Mouse (Mus musculus) ES-E14 (cell line): Measurements from ENCODE around the gene Cep63. TPM values are rescaled to one million over a fixed set of nuclear protein-coding genes. Genes with fewer than 3 reads are reported as not detected.
A peak's percentile ranks its signal among the peaks of the same experiment; 100 is the strongest.

Experiments
- DNase-seq: peaks from one replicate; pipeline ENCODE4 v3.0.0-alpha.2; 2013; ENCODE audit warnings: low read depth, low spot score
- H3K27ac ChIP-seq: 2 replicates; pipeline ENCODE4 v1.5.1; 2012; ENCODE audit warnings: low read depth, mild to moderate bottlenecking, low read length, moderate library complexity, mixed read lengths; ENCODE audit not compliant: poor library complexity, insufficient read depth, severe bottlenecking
- H3K36me3 ChIP-seq: 2 replicates; pipeline ENCODE4 v1.6.1; 2012; ENCODE audit warnings: mild to moderate bottlenecking, low read length, moderate library complexity, mixed read lengths; ENCODE audit not compliant: control insufficient read depth, poor library complexity, insufficient read depth, severe bottlenecking
- H3K4me1 ChIP-seq, 2 experiments: fragments of 150-350 bp in 1 of 2; sonication (generic) in 1 of 2; 2 replicates each; pipeline ENCODE4 v1.6.1; 2012; ENCODE audit warnings: low read length in 2 of 2, mild to moderate bottlenecking in 1 of 2, mixed read lengths in 1 of 2; ENCODE audit not compliant: control insufficient read depth in 2 of 2, insufficient read depth in 2 of 2, poor library complexity in 1 of 2
- H3K4me3 ChIP-seq, 2 experiments: fragments of 150-350 bp in 1 of 2; sonication (generic) in 1 of 2; 2 replicates each; pipeline ENCODE4 v1.5.1; 2012; ENCODE audit warnings: low read length in 2 of 2, low read depth in 1 of 2, mild to moderate bottlenecking in 1 of 2, mixed read lengths in 1 of 2; ENCODE audit not compliant: insufficient read depth in 1 of 2, poor library complexity in 1 of 2, severe bottlenecking in 1 of 2
- H3K9ac ChIP-seq: 2 replicates; pipeline ENCODE4 v1.6.1; 2012; ENCODE audit warnings: low read depth, mild to moderate bottlenecking, low read length, mixed read lengths; ENCODE audit not compliant: poor library complexity, insufficient read depth, severe bottlenecking
- H3K9me3 ChIP-seq: fragments of 150-350 bp; sonication (generic); 2 replicates; pipeline ENCODE4 v1.6.1; 2012; ENCODE audit warnings: low read depth, mild to moderate bottlenecking, low read length; ENCODE audit not compliant: control insufficient read depth, insufficient read depth
- CHD2 ChIP-seq: IDR thresholded peaks from 2 replicates; pipeline ENCODE4 v1.6.1; 2014; ENCODE audit warnings: mild to moderate bottlenecking, low read depth, low read length, inconsistent platforms
- HCFC1 ChIP-seq: IDR thresholded peaks from 2 replicates; pipeline ENCODE4 v1.6.1; 2012; ENCODE audit warnings: low read length, inconsistent platforms, borderline replicate concordance; ENCODE audit not compliant: insufficient read depth
- MAFK ChIP-seq: IDR thresholded peaks from 2 replicates; pipeline ENCODE4 v1.6.1; 2014; ENCODE audit warnings: mild to moderate bottlenecking, low read depth, low read length, inconsistent platforms; ENCODE audit not compliant: insufficient read depth
- ZC3H11A ChIP-seq: IDR thresholded peaks from 2 replicates; pipeline ENCODE4 v1.6.1; 2012; ENCODE audit warnings: low read depth, mild to moderate bottlenecking, inconsistent platforms, low read length, borderline replicate concordance
- ZNF384 ChIP-seq: IDR thresholded peaks from 2 replicates; pipeline ENCODE4 v1.6.1; 2012; ENCODE audit warnings: low read depth, low read length, inconsistent platforms
- in situ Hi-C, 2 experiments: fragments of 600-800 bp; cut with MboI; formaldehyde crosslinking; loops; one replicate each; pipeline ENCODE4 v1.15.1; 2025; ENCODE audit warnings: low sequenced_read_pairs in 2 of 2, inconsistent platforms in 1 of 2; ENCODE audit not compliant: unreplicated experiment in 2 of 2
- total RNA-seq: library from RNA; depleted of rRNA; stranded (reverse); fragments of 300-350 nt; gene quantifications from 2 replicates; pipeline ENCODE4 v1.2.3, GENCODE M21; 2012

The Cep63 gene
- total RNA-seq, 1 experiment: 26.1 TPM

DNA sequence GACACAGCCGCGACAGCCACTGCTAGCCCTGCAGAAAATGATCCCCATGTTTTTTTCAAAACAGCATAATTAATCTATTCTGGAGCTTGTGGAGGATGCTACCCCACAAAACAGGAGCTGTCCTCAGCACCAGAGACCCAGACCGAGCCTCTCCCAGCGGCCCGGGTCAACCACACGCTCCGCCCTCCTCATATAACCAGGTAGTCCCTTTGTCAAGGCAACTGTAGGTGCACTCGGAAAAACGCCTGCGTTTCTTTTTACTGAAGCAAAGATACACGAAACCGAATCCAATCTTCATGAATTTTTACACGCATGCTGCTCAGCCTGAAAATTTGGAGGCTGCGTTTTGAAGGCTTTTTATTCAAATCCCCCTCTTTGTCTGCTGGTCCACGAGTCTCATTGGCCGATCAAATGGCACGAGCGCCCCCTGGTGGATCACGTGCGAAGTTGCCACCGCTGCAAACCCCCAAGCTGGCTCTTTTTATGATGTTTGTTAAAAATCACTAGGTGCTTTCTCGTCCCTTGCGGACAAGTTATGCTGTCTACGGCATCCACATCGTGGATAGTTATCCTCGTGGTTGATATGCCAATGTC is 81.5 kb downstream of the Cep63 start:
- Histone ChIP-seq H3K36me3 (no peaks in the 10 kb centered on the region), H3K9ac (no peak overlapping the region), H3K4me1 (no peaks in the 10 kb centered on the region), H3K4me3 (peak overlapping the region; percentile 50 to 72), H3K27ac (no peak overlapping the region), H3K9me3 (no peaks in the 10 kb centered on the region)
- DNase-seq: peak; percentile 88
- TF ChIP-seq CHD2 (no peak), ZC3H11A (peak; percentile 84; the same call in 1 of the 2 replicates), ZNF384 (no peak), HCFC1 (no peak), MAFK (0 out of 2 replicates have a peak, but pooled peaks have one; percentile 25)
- in situ Hi-C loops: no loop called here

- H3K4me3 ChIP-seq: peak overlapping the region in 1 of 2 experiments; percentile 72; a peak in 2 of 4 replicates
- in situ Hi-C loops: no loop called here
- H3K4me1 ChIP-seq: no peaks in the 10 kb centered on the region
- DNase-seq: no peak
- no peak overlapping the region for H3K9ac ChIP-seq
- TF ChIP-seq ZNF384: no peak
- no peak for TF ChIP-seq CHD2
- TF ChIP-seq MAFK: no peak
- no peak for TF ChIP-seq HCFC1
- TF ChIP-seq ZC3H11A: no peak
- no peak overlapping the region for H3K27ac ChIP-seq
- no peaks in the 10 kb centered on the region for H3K9me3 ChIP-seq
- H3K36me3 ChIP-seq: no peaks in the 10 kb centered on the region
Observed at GRCm38 (mm10) chr9:102544116-102544772, 82.1 kb downstream of the Cep63 start.

GRCm38 (mm10) chr9:102543761-102544115 is 82.6 kb downstream of the Cep63 start:
- no peaks in the 10 kb centered on the region for H3K4me1 ChIP-seq
- DNase-seq: no peak
- in situ Hi-C loops: no loop called here
- no peak for TF ChIP-seq ZNF384
- TF ChIP-seq ZC3H11A: no peak
- TF ChIP-seq MAFK: no peak
- no peak for TF ChIP-seq CHD2
- TF ChIP-seq HCFC1: no peak
- H3K36me3 ChIP-seq: no peaks in the 10 kb centered on the region
- H3K9ac ChIP-seq: no peak overlapping the region
- no peak overlapping the region for H3K27ac ChIP-seq
- H3K9me3 ChIP-seq: no peaks in the 10 kb centered on the region
- H3K4me3 ChIP-seq: no peak overlapping the region

- Histone ChIP-seq H3K4me3 (no peak overlapping the region), H3K9ac (no peak overlapping the region), H3K9me3 (no peaks in the 10 kb centered on the region), H3K36me3 (no peaks in the 10 kb centered on the region), H3K4me1 (no peaks in the 10 kb centered on the region), H3K27ac (no peak overlapping the region)
- DNase-seq: no peak
- no peak for TF ChIP-seq HCFC1
- in situ Hi-C loops: no loop called here
Observed at GRCm38 (mm10) chr9:102542540-102542939, 83.8 kb downstream of the Cep63 start.

GRCm38 (mm10) chr9:102541666-102542065 is 84.7 kb downstream of the Cep63 start:
- H3K9ac ChIP-seq: no peak overlapping the region
- H3K27ac ChIP-seq: no peak overlapping the region
- in situ Hi-C loops: no loop called here
- no peak for TF ChIP-seq CHD2
- no peak for TF ChIP-seq ZC3H11A
- no peak for TF ChIP-seq HCFC1
- TF ChIP-seq MAFK: no peak
- TF ChIP-seq ZNF384: no peak
- no peaks in the 10 kb centered on the region for H3K4me1 ChIP-seq
- H3K9me3 ChIP-seq: no peaks in the 10 kb centered on the region
- no peak for DNase-seq
- no peak overlapping the region for H3K4me3 ChIP-seq
- H3K36me3 ChIP-seq: no peaks in the 10 kb centered on the region
